In genomic region chr4:136750578-136751338, GRCm38 (mm10) we compare ENCODE assay signal across 9 mouse cellular contexts.
A peak's percentile ranks its signal among the peaks of the same experiment; 100 is the strongest.
DNase-seq lines count a peak whose midpoint lies in the region; ATAC-seq lines count a peak whose summit lies in the region.
"Had no signal": no experiment of that assay in that cellular context is flagged by ENCODE, and none has a peak within 500 bp of the region (broad histone marks: within the 10 kb centered on the region; RNA-seq: fewer than 3 reads in every experiment).

No protein-coding gene starts in this region.

- H3K4me1 ChIP-seq in kidney, embryonic 16.5 days (ENCODE audit: insufficient read depth, low read length) = peaks cover 35% of the 10 kb centered on the region
- peaks cover 7% of the 10 kb centered on the region for H3K4me1 ChIP-seq in embryonic facial prominence, embryonic 11.5 days (ENCODE audit: control insufficient read depth, insufficient read depth, low read length)
- peaks cover 47% of the 10 kb centered on the region for H3K4me1 ChIP-seq in hindbrain, embryonic 16.5 days (ENCODE audit: control insufficient read depth, insufficient read depth, low read depth, low read length)
- H3K4me1 ChIP-seq in neural tube, embryonic 13.5 days (replicated peaks) = peaks cover 82% of the 10 kb centered on the region

- H3K27me3 ChIP-seq in kidney, embryonic 16.5 days (ENCODE audit: insufficient read depth, low read length) = no peaks in the 10 kb centered on the region
- H3K27me3 ChIP-seq in embryonic facial prominence, embryonic 11.5 days (ENCODE audit: control insufficient read depth, insufficient read depth, low read length) = no peaks in the 10 kb centered on the region; the same call in 1 of the 2 replicates
- H3K27me3 ChIP-seq in hindbrain, embryonic 16.5 days (replicated peaks; ENCODE audit: control insufficient read depth, insufficient read depth, low read length) = no peaks in the 10 kb centered on the region
- no peaks in the 10 kb centered on the region for H3K27me3 ChIP-seq in neural tube, embryonic 13.5 days

- H3K4me2 ChIP-seq in kidney, embryonic 16.5 days (replicated peaks; ENCODE audit: low read depth, low read length) = no peak overlapping the region
- H3K4me2 ChIP-seq in embryonic facial prominence, embryonic 11.5 days (ENCODE audit: low read depth, low read length) = no peak overlapping the region
- H3K4me2 ChIP-seq in hindbrain, embryonic 16.5 days (ENCODE audit: low read length) = peak overlapping the region; percentile 30
- H3K4me2 ChIP-seq in neural tube, embryonic 13.5 days = peak overlapping the region; percentile 29

- 29% methylated on average over 19 of the region's 19 CpGs for WGBS in kidney, embryonic 16.5 days
- 11% methylated on average over 19 of the region's 19 CpGs for WGBS in embryonic facial prominence, embryonic 11.5 days
- 7% methylated on average over 19 of the region's 19 CpGs for WGBS in hindbrain, embryonic 16.5 days
- 8% methylated on average over 19 of the region's 19 CpGs for WGBS in neural tube, embryonic 13.5 days

- no peaks in the 10 kb centered on the region for H3K9me3 ChIP-seq in kidney, embryonic 16.5 days (ENCODE audit: low read length)
- no peaks in the 10 kb centered on the region for H3K9me3 ChIP-seq in embryonic facial prominence, embryonic 11.5 days (replicated peaks; ENCODE audit: control insufficient read depth, low read length)
- no peaks in the 10 kb centered on the region for H3K9me3 ChIP-seq in hindbrain, embryonic 16.5 days (ENCODE audit: control insufficient read depth, low read length)
- no peaks in the 10 kb centered on the region for H3K9me3 ChIP-seq in neural tube, embryonic 13.5 days

- DNase-seq in kidney, postnatal 14 days = no peak
- peak; percentile 44 for DNase-seq in embryonic facial prominence, embryonic 11.5 days (ENCODE audit: low spot score)
- no peak for DNase-seq in adrenal gland, adult 8-10 months
- no peak for DNase-seq in lung, postnatal 4 days
- DNase-seq: gastrocnemius, postnatal 10 days had no signal

- no peak overlapping the region for H3K27ac ChIP-seq in kidney, embryonic 16.5 days (ENCODE audit: low read length)
- H3K27ac ChIP-seq in embryonic facial prominence, embryonic 11.5 days (replicated peaks; ENCODE audit: low read depth, low read length) = peak overlapping the region; percentile 48
- peak overlapping the region; percentile 58 for H3K27ac ChIP-seq in hindbrain, embryonic 16.5 days (ENCODE audit: low read depth, low read length)
- peak overlapping the region; percentile 92 for H3K27ac ChIP-seq in neural tube, embryonic 13.5 days (replicated peaks)

- no peak overlapping the region for H3K4me3 ChIP-seq in kidney, embryonic 16.5 days (ENCODE audit: low read length)
- H3K4me3 ChIP-seq in embryonic facial prominence, embryonic 11.5 days (ENCODE audit: low read depth, low read length) = no peak overlapping the region
- no peak overlapping the region for H3K4me3 ChIP-seq in hindbrain, embryonic 16.5 days (ENCODE audit: low read length)
- no peak overlapping the region for H3K4me3 ChIP-seq in neural tube, embryonic 13.5 days

- ATAC-seq in kidney, embryonic 16.5 days (ENCODE audit: low FRiP score, low TSS enrichment) = no peak
- ATAC-seq in embryonic facial prominence, embryonic 11.5 days (replicated peaks; ENCODE audit: insufficient number of reproducible peaks, low FRiP score, low TSS enrichment, low read depth) = 0 out of 2 replicates have a peak, but pooled peaks have one; percentile 6
- ATAC-seq in hindbrain, embryonic 16.5 days = peak; percentile 40
- peak; percentile 48 for ATAC-seq in neural tube, embryonic 13.5 days (ENCODE audit: low read depth)
- no peak for ATAC-seq in monocyte, adult 5-6 weeks (replicated peaks; ENCODE audit: insufficient number of reproducible peaks, low FRiP score, low TSS enrichment, poor library complexity, severe bottlenecking)

- H3K9ac ChIP-seq in kidney, embryonic 16.5 days (replicated peaks; ENCODE audit: low read length) = 0 out of 2 replicates have a peak overlapping the region, but pooled peaks have one; percentile 18
- peak overlapping the region; percentile 28; the same call in 1 of the 2 replicates for H3K9ac ChIP-seq in embryonic facial prominence, embryonic 11.5 days (replicated peaks; ENCODE audit: low read length)
- peak overlapping the region; percentile 53 for H3K9ac ChIP-seq in hindbrain, embryonic 16.5 days (ENCODE audit: low read depth, low read length)
- H3K9ac ChIP-seq in neural tube, embryonic 13.5 days = peak overlapping the region; percentile 68

- H3K36me3 ChIP-seq in kidney, embryonic 16.5 days (ENCODE audit: insufficient read depth, low read length) = no peaks in the 10 kb centered on the region
- no peaks in the 10 kb centered on the region for H3K36me3 ChIP-seq in embryonic facial prominence, embryonic 11.5 days (replicated peaks; ENCODE audit: control insufficient read depth, insufficient read depth, low read depth, low read length)
- no peaks in the 10 kb centered on the region for H3K36me3 ChIP-seq in hindbrain, embryonic 16.5 days (ENCODE audit: control insufficient read depth, insufficient read depth, low read length)
- no peaks in the 10 kb centered on the region for H3K36me3 ChIP-seq in neural tube, embryonic 13.5 days

Comparison
In these comparisons a context has a peak if more than half of its experiments do, and no peak if none do; other contexts are left out.
1. ATAC-seq: peak in embryonic facial prominence, embryonic 11.5 days (single experiment), hindbrain, embryonic 16.5 days (single experiment) and neural tube, embryonic 13.5 days (single experiment); none in kidney, embryonic 16.5 days (single experiment) and monocyte, adult 5-6 weeks (single experiment).
2. H3K4me2 ChIP-seq: peak in hindbrain, embryonic 16.5 days (single experiment) and neural tube, embryonic 13.5 days (single experiment); none in kidney, embryonic 16.5 days (single experiment) and embryonic facial prominence, embryonic 11.5 days (single experiment).
3. H3K9ac ChIP-seq: peak in every context shown above with its lines; median percentile 68 in neural tube, embryonic 13.5 days; 53 in hindbrain, embryonic 16.5 days; 28 in embryonic facial prominence, embryonic 11.5 days; 18 in kidney, embryonic 16.5 days.